Mouse (Mus musculus): ENCODE measurements around the gene Mrpl43. TPM values are rescaled to one million over a fixed set of nuclear protein-coding genes. Genes with fewer than 3 reads are reported as not detected.
"Not testable (repeated sequence)": the region's sequence is repeated elsewhere in the genome, so short reads cannot be mapped to it uniquely, and the experiment has no call there.

The Mrpl43 gene
- total and polyA plus RNA-seq, 3 experiments = 63.5 to 75.1 (median 72.7) TPM

- H3K9ac ChIP-seq (ENCODE audit: insufficient read depth, low read depth); H3K36me3 ChIP-seq (replicated peaks in 1 of 2; ENCODE audit: control insufficient read depth in 1 of 2, insufficient read depth in 1 of 2, low read length in 1 of 2); DNase-seq (ENCODE audit: extremely low read depth); H3K27ac ChIP-seq (ENCODE audit: insufficient read depth, low read depth); H3K9me3 ChIP-seq (replicated peaks; ENCODE audit: low read length); dilution Hi-C loops (cut with MboI; ENCODE audit: extremely low pct_ligation_motif_present, extremely low pct_unique_long_range_greater_than_20kb, low sequenced_read_pairs); H3K4me3 ChIP-seq (replicated peaks in 1 of 3; ENCODE audit: low read depth in 2 of 3, low read length in 2 of 3, poor library complexity in 1 of 3); H3K4me1 ChIP-seq (ENCODE audit: control insufficient read depth in 1 of 2, insufficient read depth in 2 of 2); H3K79me2 ChIP-seq (replicated peaks; ENCODE audit: control insufficient read depth, extremely low read depth, insufficient read depth, poor library complexity, severe bottlenecking); H3K4me2 ChIP-seq (ENCODE audit: insufficient read depth, low read depth, poor library complexity, severe bottlenecking): not testable (repeated sequence)
- in situ Hi-C loops (cut with MboI; ENCODE audit: low pct_ligation_motif_present, low pct_unique_long_range_greater_than_20kb, low sequenced_read_pairs) = loop anchor here (25.0 kb wide), 1 partner anchor 451 kb away; no protein-coding TSS in a partner anchor
- H3K27me3 ChIP-seq (replicated peaks) = peaks cover 55% of the 10 kb centered on the region
Observed at GRCm38 (mm10) chr19:45038198-45038597, 32.0 kb upstream of the Mrpl43 start.

DNA sequence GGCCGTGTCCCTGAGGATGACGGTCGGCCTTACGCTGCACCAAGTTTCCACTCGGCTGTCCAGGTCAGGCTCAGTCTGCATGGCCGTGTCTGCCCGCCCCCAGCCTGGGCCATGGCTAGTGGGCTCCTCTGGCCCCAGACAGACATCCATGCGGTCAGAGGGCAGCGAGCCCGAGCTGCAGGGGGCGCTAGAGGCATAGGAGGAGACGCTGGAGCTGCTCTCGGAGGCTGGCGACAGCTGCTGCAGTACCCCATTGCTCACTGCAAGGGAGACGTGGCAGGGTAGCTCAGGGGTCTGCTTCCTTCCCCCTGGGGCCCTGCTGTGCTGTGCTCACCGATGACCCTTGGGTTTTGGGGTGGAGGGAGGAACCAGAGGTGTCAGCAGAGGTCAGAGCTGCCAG is 30.6 kb upstream of the Mrpl43 start:
- Histone ChIP-seq H3K36me3 (replicated peaks in 1 of 2; ENCODE audit: control insufficient read depth in 1 of 2, insufficient read depth in 1 of 2, low read length in 1 of 2) (no peaks in the 10 kb centered on the region), H3K27me3 (replicated peaks) (peaks cover 42% of the 10 kb centered on the region), H3K9me3 (replicated peaks; ENCODE audit: low read length) (no peaks in the 10 kb centered on the region), H3K4me1 (ENCODE audit: control insufficient read depth in 1 of 2, insufficient read depth in 2 of 2) (peaks cover 4 to 6% of the 10 kb centered on the region in 2 experiments; a peak in 2 of 4 replicates), H3K79me2 (replicated peaks; ENCODE audit: control insufficient read depth, extremely low read depth, insufficient read depth, poor library complexity, severe bottlenecking) (no peaks in the 10 kb centered on the region), H3K9ac (ENCODE audit: insufficient read depth, low read depth) (no peak overlapping the region), H3K4me2 (ENCODE audit: insufficient read depth, low read depth, poor library complexity, severe bottlenecking) (no peak overlapping the region), H3K4me3 (replicated peaks in 1 of 3; ENCODE audit: low read depth in 2 of 3, low read length in 2 of 3, poor library complexity in 1 of 3) (no peak overlapping the region), H3K27ac (ENCODE audit: insufficient read depth, low read depth) (no peak overlapping the region)
- dilution Hi-C loops (cut with MboI; ENCODE audit: extremely low pct_ligation_motif_present, extremely low pct_unique_long_range_greater_than_20kb, low sequenced_read_pairs) (no loop called here), in situ Hi-C loops (cut with MboI; ENCODE audit: low pct_ligation_motif_present, low pct_unique_long_range_greater_than_20kb, low sequenced_read_pairs) (loop anchor here (25.0 kb wide), 1 partner anchor 450 kb away; no protein-coding TSS in a partner anchor)
- no peak for DNase-seq (ENCODE audit: extremely low read depth)
- TF ChIP-seq KAT2A (IDR thresholded peaks at IDR 0.05; ENCODE audit: insufficient replicate concordance, low read length) (no peak), SMC3 (IDR thresholded peaks at IDR 0.05; ENCODE audit: low read depth, low read length) (peak; percentile 45), CTCF (conservative IDR thresholded peaks at IDR 0.05 in 1 of 2, IDR thresholded peaks at IDR 0.05 in 1 of 2; ENCODE audit: low read depth in 2 of 2, low read length in 2 of 2) (peak in 1 of 2 experiments; percentile 72; a peak in 2 of 4 replicates), RAD21 (IDR thresholded peaks at IDR 0.05; ENCODE audit: low read depth, low read length) (peak; percentile 45)

DNA sequence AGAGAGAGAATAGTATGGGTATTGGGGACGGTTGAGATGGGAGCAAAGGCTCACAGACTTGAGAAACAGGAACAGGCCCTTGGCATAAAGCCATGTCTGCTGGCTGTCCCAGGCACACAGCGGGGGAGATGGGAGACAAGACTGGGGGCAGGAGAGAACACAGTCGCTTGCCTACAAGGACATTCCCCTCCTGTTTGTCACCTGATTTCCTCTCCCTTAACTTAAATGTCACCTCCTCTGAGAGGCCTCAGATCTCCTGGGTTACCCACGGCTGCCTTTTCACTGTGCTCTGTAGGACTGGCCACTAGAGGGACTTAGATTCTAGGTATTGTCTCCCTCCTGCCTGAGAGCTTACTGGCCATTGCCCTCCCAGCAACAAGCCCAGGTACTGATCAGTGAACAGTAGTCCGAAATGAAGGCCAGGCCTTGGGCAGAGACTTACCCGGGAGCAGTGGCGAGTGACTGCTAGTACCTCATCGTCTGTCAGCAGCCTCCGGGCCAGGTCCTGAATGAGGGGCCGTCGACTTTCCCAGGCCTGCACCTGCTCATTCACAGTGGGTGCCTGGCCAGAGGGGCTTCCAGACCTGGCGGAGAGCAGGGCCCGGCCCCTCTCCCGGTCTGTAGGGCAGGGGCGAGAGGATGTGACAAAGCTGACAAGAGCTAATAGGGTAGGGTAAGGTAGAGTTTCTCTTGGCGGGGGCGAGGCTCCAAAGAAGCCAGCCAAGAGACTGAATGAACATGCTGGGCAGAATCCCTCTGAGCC is 26.5 kb upstream of the Mrpl43 start:
- in situ Hi-C loops (cut with MboI; ENCODE audit: low pct_ligation_motif_present, low pct_unique_long_range_greater_than_20kb, low sequenced_read_pairs) (loop anchor here (25.0 kb wide), 1 partner anchor 445 kb away; no protein-coding TSS in a partner anchor), dilution Hi-C loops (cut with MboI; ENCODE audit: extremely low pct_ligation_motif_present, extremely low pct_unique_long_range_greater_than_20kb, low sequenced_read_pairs) (no loop called here)
- H3K9me3 ChIP-seq (replicated peaks; ENCODE audit: low read length) = no peaks in the 10 kb centered on the region
- H3K79me2 ChIP-seq (replicated peaks; ENCODE audit: control insufficient read depth, extremely low read depth, insufficient read depth, poor library complexity, severe bottlenecking) = no peaks in the 10 kb centered on the region
- no peak overlapping the region for H3K4me2 ChIP-seq (ENCODE audit: insufficient read depth, low read depth, poor library complexity, severe bottlenecking)
- no peak for DNase-seq (ENCODE audit: extremely low read depth)
- no peaks in the 10 kb centered on the region for H3K36me3 ChIP-seq (replicated peaks in 1 of 2; ENCODE audit: control insufficient read depth in 1 of 2, insufficient read depth in 1 of 2, low read length in 1 of 2)
- H3K27ac ChIP-seq (ENCODE audit: insufficient read depth, low read depth) = no peak overlapping the region
- H3K4me3 ChIP-seq (replicated peaks in 1 of 3; ENCODE audit: low read depth in 2 of 3, low read length in 2 of 3, poor library complexity in 1 of 3) = no peak overlapping the region
- H3K9ac ChIP-seq (ENCODE audit: insufficient read depth, low read depth) = no peak overlapping the region
- TF ChIP-seq JUN (IDR thresholded peaks at IDR 0.05; ENCODE audit: insufficient read depth, low read depth, low read length) = no peak
- peak; percentile 47 to 58; a peak in 3 of 4 replicates for TF ChIP-seq CTCF (conservative IDR thresholded peaks at IDR 0.05 in 1 of 2, IDR thresholded peaks at IDR 0.05 in 1 of 2; ENCODE audit: low read depth in 2 of 2, low read length in 2 of 2)
- TF ChIP-seq MAZ (IDR thresholded peaks at IDR 0.05; ENCODE audit: low read depth, low read length) = no peak
- TF ChIP-seq TBP (conservative IDR thresholded peaks at IDR 0.05; ENCODE audit: low read depth, low read length) = no peak
- no peak for TF ChIP-seq USF2 (conservative IDR thresholded peaks at IDR 0.05; ENCODE audit: low read depth, low read length)
- TF ChIP-seq SMC3 (IDR thresholded peaks at IDR 0.05; ENCODE audit: low read depth, low read length) = peak; percentile 10; the same call in 1 of the 2 replicates
- TF ChIP-seq CHD1 (IDR thresholded peaks at IDR 0.05; ENCODE audit: low read depth, low read length) = no peak
- peaks cover 11 to 17% of the 10 kb centered on the region in 2 experiments for H3K4me1 ChIP-seq (ENCODE audit: control insufficient read depth in 1 of 2, insufficient read depth in 2 of 2)
- peaks cover 35% of the 10 kb centered on the region for H3K27me3 ChIP-seq (replicated peaks)

All from CH12.LX (cell line).